Mouse (Mus musculus) Patski (cell line): Measurements from ENCODE around the gene Cdh23. TPM values are rescaled to one million over a fixed set of nuclear protein-coding genes. Genes with fewer than 3 reads are reported as not detected.
"Not testable (repeated sequence)": the region's sequence is repeated elsewhere in the genome, so short reads cannot be mapped to it uniquely, and the experiment has no call there.

Source experiments
- ATAC-seq: fragments of 100-300 bp; one replicate; pipeline ENCODE4 v1.8.0; 2021
- CTCF ChIA-PET: fragments of 350-600 bp; sonication (Branson Sonifier 250); formaldehyde crosslinking; loops from one replicate; lab custom pipeline; 2022; ENCODE audit warnings: inconsistent platforms; lab: Charles Lee
- POLR2A ChIA-PET: fragments of 350-600 bp; sonication (Branson Sonifier 250); formaldehyde crosslinking; loops from one replicate; lab custom pipeline; 2022; ENCODE audit warnings: antibody characterized with exemption, inconsistent platforms; lab: Charles Lee
- DNase-seq: peaks from one replicate; pipeline ENCODE4 v3.0.0-alpha.2; 2011; ENCODE audit warnings: low read depth, low spot score
- H3K27me3 ChIP-seq: fragments of 371-371 bp; one replicate; pipeline ENCODE4 v1.5.1; 2021
- CTCF ChIP-seq: fragments of 100-300 bp; IDR thresholded peaks from one replicate; pipeline ENCODE4 v1.5.1; 2021
- in situ Hi-C: fragments of 300-500 bp; cut with MboI; formaldehyde crosslinking; loops from 3 replicates; pipeline ENCODE4 v1.11.1; 2018; ENCODE audit warnings: low pct_unique_long_range_greater_than_20kb, mixed read lengths
- polyA plus RNA-seq: library from polyadenylated mRNA; unstranded; gene quantifications from one replicate; pipeline ENCODE4 v1.2.3, GENCODE M21; 2021

Gene Cdh23
- polyA plus RNA-seq, 1 experiment from 2014 or later, result 0.19 TPM

DNA sequence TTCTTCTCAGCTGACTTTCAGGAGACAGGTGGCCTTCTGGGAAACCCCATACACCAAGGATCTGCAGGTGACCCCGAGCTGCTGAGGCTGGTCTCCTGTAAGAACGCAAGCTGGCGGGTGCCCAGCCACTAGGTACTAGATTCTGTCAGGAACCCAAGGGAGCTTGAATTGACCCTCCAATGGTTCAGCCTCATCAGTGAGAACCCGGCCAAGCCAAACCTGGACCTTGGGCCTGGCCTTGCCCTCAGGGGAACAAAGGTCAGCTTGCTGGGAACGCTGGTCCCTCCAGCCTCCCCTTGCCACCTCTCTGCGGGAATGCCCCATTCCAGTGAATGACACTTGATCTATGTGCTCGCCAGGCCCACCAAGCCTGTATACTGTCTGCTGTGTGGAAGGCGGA is 37.2 kb upstream of the Cdh23 start:
- TF ChIP-seq CTCF, result no peak
- in situ Hi-C loops, result no loop called here
- ChIA-PET CTCF (interaction anchor here (1.1 kb wide), 1 partner anchor 28 kb away, joined by 3 read pairs; no protein-coding TSS in a partner anchor), POLR2A (no interaction called here)
- ATAC-seq (no peak), DNase-seq (no peak)
- no peaks in the 10 kb centered on the region for H3K27me3 ChIP-seq

DNA sequence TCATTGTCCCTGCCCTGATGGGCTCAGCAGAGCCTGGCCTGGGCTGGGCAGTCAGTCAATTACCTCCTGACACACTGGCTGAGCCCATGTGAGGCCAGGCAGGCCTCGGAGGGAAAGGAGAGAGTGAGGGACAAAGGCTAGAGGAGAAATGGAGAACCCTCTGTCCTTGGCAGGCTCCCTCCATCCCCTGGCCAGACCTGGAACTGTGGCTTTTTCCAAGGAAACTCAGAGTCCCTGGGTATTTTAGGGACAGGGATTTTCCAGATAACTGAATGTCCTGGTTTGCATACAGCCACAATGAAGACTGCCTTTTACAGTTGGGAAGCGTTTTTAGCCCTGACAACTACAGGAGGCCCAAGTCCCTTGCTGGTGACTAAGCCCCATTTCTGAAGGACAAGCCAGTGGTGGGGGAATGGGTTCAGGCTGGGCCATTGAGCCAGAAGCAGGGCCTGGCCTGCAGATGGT is 36.1 kb upstream of the Cdh23 start:
- DNase-seq (no peak), ATAC-seq (no peak)
- in situ Hi-C loops, result no loop called here
- ChIA-PET CTCF (interaction anchor here (1.1 kb wide), 1 partner anchor 29 kb away, joined by 3 read pairs; no protein-coding TSS in a partner anchor), POLR2A (no interaction called here)
- TF ChIP-seq CTCF, result no peak
- H3K27me3 ChIP-seq, result no peaks in the 10 kb centered on the region

DNA sequence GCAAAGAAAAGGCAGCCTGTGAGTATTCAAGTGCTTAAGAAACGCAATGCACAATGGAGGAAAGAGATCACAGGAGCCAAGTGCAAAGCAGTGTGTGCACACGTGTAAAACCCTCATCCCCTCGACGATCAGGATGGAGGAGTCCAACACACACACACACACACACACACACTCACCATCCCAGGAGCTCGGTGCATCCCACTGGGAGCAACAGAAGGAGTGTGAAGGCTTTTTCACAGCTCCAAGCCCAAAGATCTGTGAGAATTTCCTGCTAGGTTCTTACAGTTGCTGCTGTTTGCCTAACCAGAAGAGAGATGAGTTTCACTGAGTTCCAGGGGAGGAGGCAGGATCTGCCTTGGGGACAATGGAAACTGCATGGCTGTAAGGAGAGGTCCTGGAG is 35.5 kb upstream of the Cdh23 start:
- DNase-seq (no peak), ATAC-seq (no peak)
- CTCF ChIA-PET, result no interaction called here
- no peak for TF ChIP-seq CTCF
- H3K27me3 ChIP-seq, result no peaks in the 10 kb centered on the region
- in situ Hi-C loops, result no loop called here
- POLR2A ChIA-PET, result no interaction called here

DNA sequence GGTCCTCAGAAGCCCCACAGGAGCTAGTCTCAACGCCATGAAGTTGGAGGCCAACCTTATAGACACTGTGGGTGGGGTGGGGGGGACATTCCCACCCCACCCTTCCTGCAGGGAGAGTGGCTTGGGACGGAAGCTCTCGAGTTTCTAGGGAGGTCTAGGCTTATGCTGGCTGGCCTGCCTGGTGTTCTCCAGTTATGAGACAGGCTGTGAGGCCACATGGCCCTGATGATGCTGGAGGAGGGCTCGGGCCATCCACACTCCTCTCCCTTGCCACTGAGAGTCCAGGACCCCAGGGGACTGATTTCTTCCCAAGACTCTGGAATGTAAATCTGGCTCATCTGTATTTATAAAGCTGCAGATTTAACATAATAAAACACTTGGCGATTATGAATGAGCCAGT is 31.0 kb upstream of the Cdh23 start:
- ChIA-PET POLR2A (no interaction called here), CTCF (no interaction called here)
- in situ Hi-C loops, result no loop called here
- DNase-seq (no peak), ATAC-seq (no peak)
- no peaks in the 10 kb centered on the region for H3K27me3 ChIP-seq
- TF ChIP-seq CTCF, result no peak

DNA sequence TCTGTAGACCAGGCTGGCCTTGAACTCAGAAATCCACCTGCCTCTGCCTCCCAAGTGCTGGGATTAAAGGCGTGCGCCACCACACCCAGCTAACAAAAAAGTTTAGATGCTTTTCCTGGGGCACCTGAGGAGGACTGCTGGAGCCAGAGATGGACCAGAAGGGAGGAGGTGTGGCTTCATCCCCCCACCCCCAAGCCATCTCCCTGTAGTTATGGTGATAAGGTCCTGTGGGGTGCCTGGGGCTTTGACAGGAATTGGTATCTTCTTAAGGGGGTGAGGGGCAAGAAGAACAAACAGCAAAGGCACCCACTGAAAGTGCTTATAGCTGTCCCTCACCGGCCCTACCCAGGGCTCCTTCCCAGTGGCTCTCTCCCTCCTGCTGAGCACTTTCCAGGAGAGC is 30.6 kb upstream of the Cdh23 start:
- ChIA-PET POLR2A (no interaction called here), CTCF (no interaction called here)
- TF ChIP-seq CTCF, result no peak
- no peak for ATAC-seq
- DNase-seq, result no peak
- no peaks in the 10 kb centered on the region for H3K27me3 ChIP-seq
- in situ Hi-C loops, result no loop called here

DNA sequence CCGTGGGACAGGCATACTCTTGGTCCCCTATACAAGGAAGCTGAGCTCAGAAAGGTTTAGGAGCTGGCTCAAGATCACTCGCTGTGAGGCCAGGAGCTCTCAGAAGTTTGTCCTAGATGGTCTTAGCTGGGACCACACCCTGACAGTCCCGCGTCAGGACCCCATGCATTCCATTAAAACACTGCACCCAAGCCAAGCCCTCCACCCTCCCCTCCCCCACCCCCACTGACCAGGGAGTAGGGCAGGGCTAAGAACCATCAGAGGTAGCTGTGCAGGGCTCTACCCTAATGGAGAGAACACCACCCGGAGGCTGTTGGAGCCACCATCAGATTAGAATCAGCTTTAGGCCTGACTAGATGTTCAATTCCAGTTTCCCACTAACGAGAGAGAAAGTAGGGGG is 28.2 kb upstream of the Cdh23 start:
- DNase-seq (no peak), ATAC-seq (no peak)
- in situ Hi-C loops, result no loop called here
- ChIA-PET CTCF (no interaction called here), POLR2A (no interaction called here)
- TF ChIP-seq CTCF, result no peak
- no peaks in the 10 kb centered on the region for H3K27me3 ChIP-seq

- H3K27me3 ChIP-seq, result no peaks in the 10 kb centered on the region
- ATAC-seq, result no peak
- in situ Hi-C loops, result no loop called here
- no peak for DNase-seq
- CTCF ChIA-PET, result no interaction called here
- no peak for TF ChIP-seq CTCF
- POLR2A ChIA-PET, result no interaction called here
Observed at GRCm38 (mm10) chr10:60723345-60723744, 27.1 kb upstream of the Cdh23 start.

- TF ChIP-seq CTCF, result no peak
- ChIA-PET POLR2A (no interaction called here), CTCF (no interaction called here)
- ATAC-seq (no peak), DNase-seq (no peak)
- in situ Hi-C loops, result no loop called here
- H3K27me3 ChIP-seq, result no peaks in the 10 kb centered on the region
Observed at GRCm38 (mm10) chr10:60721640-60722039, 25.4 kb upstream of the Cdh23 start.

GRCm38 (mm10) chr10:60720461-60720860 is 24.2 kb upstream of the Cdh23 start:
- no peak for ATAC-seq
- in situ Hi-C loops, result no loop called here
- CTCF ChIA-PET, result no interaction called here

GRCm38 (mm10) chr10:60718491-60718890 is 22.2 kb upstream of the Cdh23 start:
- no peak for TF ChIP-seq CTCF
- ATAC-seq, result no peak
- no peaks in the 10 kb centered on the region for H3K27me3 ChIP-seq
- ChIA-PET POLR2A (no interaction called here), CTCF (interaction anchor here (0.6 to 1.3 kb wide), 3 partner anchors 20 to 116 kb away, joined by 3 to 4 read pairs (median 3); no protein-coding TSS in a partner anchor)
- no peak for DNase-seq
- in situ Hi-C loops, result no loop called here

More at GRCm38 (mm10) chr10:60720461-60720860, 24.2 kb upstream of the Cdh23 start:
- no peak for DNase-seq
- no peak for TF ChIP-seq CTCF
- H3K27me3 ChIP-seq, result no peaks in the 10 kb centered on the region
- POLR2A ChIA-PET, result no interaction called here

DNA sequence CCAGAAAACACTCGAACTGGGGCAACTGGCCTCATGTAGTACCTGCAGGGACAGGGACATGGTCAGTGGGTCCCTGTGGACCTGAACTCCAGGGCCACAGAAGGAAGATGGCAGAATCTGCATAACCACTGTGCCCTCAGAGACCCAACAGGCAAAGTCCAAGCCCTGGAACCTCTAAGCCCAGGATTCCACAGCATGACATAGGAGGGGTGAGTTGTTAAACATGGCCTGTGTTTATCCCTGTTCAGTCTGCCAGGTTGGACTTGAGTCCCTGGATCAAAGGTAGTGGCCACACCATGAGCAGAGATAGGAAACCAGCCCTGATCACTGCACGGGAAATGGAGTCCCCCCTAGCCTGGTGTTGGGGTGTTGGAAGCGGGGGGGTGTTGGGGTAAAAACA is 20.2 kb upstream of the Cdh23 start:
- POLR2A ChIA-PET, result interaction anchor here (0.7 kb wide), 1 partner anchor 14 kb away, joined by 3 read pairs; no protein-coding TSS in a partner anchor
- in situ Hi-C loops, result no loop called here
- no peaks in the 10 kb centered on the region for H3K27me3 ChIP-seq
- CTCF ChIA-PET, result no interaction called here
- ATAC-seq, result no peak
- no peak for DNase-seq
- no peak for TF ChIP-seq CTCF

DNA sequence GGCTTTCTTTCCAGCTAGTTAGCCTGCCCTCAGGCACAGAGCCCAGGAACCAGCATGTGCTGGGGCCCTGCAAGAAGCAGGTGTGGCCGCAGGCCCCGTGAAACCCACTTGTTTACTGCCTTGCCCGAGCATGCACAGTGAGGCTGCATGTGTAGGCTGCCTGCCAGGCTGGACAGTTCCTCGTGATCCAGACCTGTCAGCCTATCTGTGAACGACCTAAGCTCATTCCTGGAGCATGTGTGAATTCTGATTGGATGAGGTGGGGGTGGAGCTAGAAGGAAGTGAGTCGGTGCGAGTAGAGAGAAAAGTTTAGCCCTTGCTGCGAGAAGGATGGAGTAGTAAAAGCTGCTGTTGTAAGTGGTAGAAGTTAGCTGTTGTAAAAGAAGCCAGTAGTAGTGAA is 16.0 kb upstream of the Cdh23 start:
- H3K27me3 ChIP-seq, ATAC-seq, CTCF ChIA-PET, in situ Hi-C loops, DNase-seq, POLR2A ChIA-PET: not testable (repeated sequence)
